Mouse (Mus musculus): Measurements from ENCODE around the gene Zfyve26. TPM values are rescaled to one million over a fixed set of nuclear protein-coding genes. Genes with fewer than 3 reads are reported as not detected.
"Not testable (repeated sequence)": the region's sequence is repeated elsewhere in the genome, so short reads cannot be mapped to it uniquely, and the experiment has no call there.

Gene Zfyve26
- polyA plus RNA-seq, 1 experiment from 2014 or later, result 16.1 TPM

- no peaks in the 10 kb centered on the region for H3K9me3 ChIP-seq (ENCODE audit: control insufficient read depth, low read length)
- no peak overlapping the region for H3K27ac ChIP-seq (ENCODE audit: low read depth, low read length)
- H3K9ac ChIP-seq (ENCODE audit: low read length), result no peak overlapping the region
- DNase-seq (ENCODE audit: low spot score), result no peak
- 84% methylated on average over 5 of the region's 5 CpGs for WGBS
- no peak for ATAC-seq (replicated peaks; ENCODE audit: low FRiP score)
- no peak overlapping the region for H3K4me3 ChIP-seq (ENCODE audit: low read depth, low read length)
- no peaks in the 10 kb centered on the region for H3K27me3 ChIP-seq (ENCODE audit: control insufficient read depth, insufficient read depth, low read length)
- H3K4me1 ChIP-seq (replicated peaks; ENCODE audit: control insufficient read depth, insufficient read depth, low read length), result no peaks in the 10 kb centered on the region
- H3K4me2 ChIP-seq (ENCODE audit: low read depth, low read length, severe bottlenecking), result no peak overlapping the region
- H3K36me3 ChIP-seq (ENCODE audit: control insufficient read depth, insufficient read depth, low read length), result no peaks in the 10 kb centered on the region
Measured at GRCm38 (mm10) chr12:79197105-79197504, 99.0 kb downstream of the Zfyve26 start.

GRCm38 (mm10) chr12:79193441-79193840 lies 102.7 kb downstream of the Zfyve26 start:
- no peaks in the 10 kb centered on the region for H3K27me3 ChIP-seq (ENCODE audit: control insufficient read depth, insufficient read depth, low read length)
- H3K36me3 ChIP-seq (ENCODE audit: control insufficient read depth, insufficient read depth, low read length), result no peaks in the 10 kb centered on the region
- H3K9me3 ChIP-seq (ENCODE audit: control insufficient read depth, low read length), result no peaks in the 10 kb centered on the region
- ATAC-seq (replicated peaks; ENCODE audit: low FRiP score) (no peak), DNase-seq (ENCODE audit: low spot score) (peak; percentile 81)
- no peaks in the 10 kb centered on the region for H3K4me1 ChIP-seq (replicated peaks; ENCODE audit: control insufficient read depth, insufficient read depth, low read length)
- no peak overlapping the region for H3K4me3 ChIP-seq (ENCODE audit: low read depth, low read length)
- no peak overlapping the region for H3K27ac ChIP-seq (ENCODE audit: low read depth, low read length)
- no peak overlapping the region for H3K9ac ChIP-seq (ENCODE audit: low read length)
- 9% methylated on average over 3 of the region's 3 CpGs for WGBS
- no peak overlapping the region for H3K4me2 ChIP-seq (ENCODE audit: low read depth, low read length, severe bottlenecking)

- no peak for ATAC-seq (replicated peaks; ENCODE audit: low FRiP score)
- no peak for DNase-seq (ENCODE audit: low spot score)
- Histone ChIP-seq H3K4me2 (ENCODE audit: low read depth, low read length, severe bottlenecking) (peak within 1 kb of the TSS; percentile 87), H3K9ac (ENCODE audit: low read length) (peak within 1 kb of the TSS; percentile 72), H3K27ac (ENCODE audit: low read depth, low read length) (no peak within 1 kb of the TSS), H3K27me3 (ENCODE audit: control insufficient read depth, insufficient read depth, low read length) (no peaks in the 10 kb centered on the region), H3K36me3 (ENCODE audit: control insufficient read depth, insufficient read depth, low read length) (no peaks in the 10 kb centered on the region), H3K4me3 (ENCODE audit: low read depth, low read length) (peak within 1 kb of the TSS; percentile 74), H3K9me3 (ENCODE audit: control insufficient read depth, low read length) (no peaks in the 10 kb centered on the region), H3K4me1 (replicated peaks; ENCODE audit: control insufficient read depth, insufficient read depth, low read length) (no peaks in the 10 kb centered on the region)
- WGBS, result 60% methylated on average over 6 of the region's 6 CpGs
Measured at GRCm38 (mm10) chr12:79192193-79192592, 103.9 kb downstream of the Zfyve26 start, which contains the start of gene Rdh11. Gene Rdh11, minus strand, starts transcription at chr12:79192293.

GRCm38 (mm10) chr12:79191701-79192100 lies 104.4 kb downstream of the Zfyve26 start:
- Histone ChIP-seq H3K9me3 (ENCODE audit: control insufficient read depth, low read length) (no peaks in the 10 kb centered on the region), H3K4me1 (replicated peaks; ENCODE audit: control insufficient read depth, insufficient read depth, low read length) (no peaks in the 10 kb centered on the region), H3K27ac (ENCODE audit: low read depth, low read length) (no peak overlapping the region), H3K4me2 (ENCODE audit: low read depth, low read length, severe bottlenecking) (peak overlapping the region; percentile 87), H3K9ac (ENCODE audit: low read length) (peak overlapping the region; percentile 72), H3K27me3 (ENCODE audit: control insufficient read depth, insufficient read depth, low read length) (no peaks in the 10 kb centered on the region), H3K36me3 (ENCODE audit: control insufficient read depth, insufficient read depth, low read length) (no peaks in the 10 kb centered on the region; the same call in 1 of the 2 replicates), H3K4me3 (ENCODE audit: low read depth, low read length) (peak overlapping the region; percentile 74)
- DNase-seq (ENCODE audit: low spot score) (peak; percentile 87), ATAC-seq (replicated peaks; ENCODE audit: low FRiP score) (peak; percentile 88)
- WGBS, result 5% methylated on average over 14 of the region's 14 CpGs

- DNase-seq (ENCODE audit: low spot score), result peak; percentile 74
- Histone ChIP-seq H3K27me3 (ENCODE audit: control insufficient read depth, insufficient read depth, low read length) (no peaks in the 10 kb centered on the region), H3K27ac (ENCODE audit: low read depth, low read length) (no peak overlapping the region), H3K4me1 (replicated peaks; ENCODE audit: control insufficient read depth, insufficient read depth, low read length) (no peaks in the 10 kb centered on the region), H3K4me2 (ENCODE audit: low read depth, low read length, severe bottlenecking) (peak overlapping the region; percentile 87), H3K9ac (ENCODE audit: low read length) (peak overlapping the region; percentile 72), H3K9me3 (ENCODE audit: control insufficient read depth, low read length) (no peaks in the 10 kb centered on the region), H3K4me3 (ENCODE audit: low read depth, low read length) (peak overlapping the region; percentile 74), H3K36me3 (ENCODE audit: control insufficient read depth, insufficient read depth, low read length) (no peaks in the 10 kb centered on the region; the same call in 1 of the 2 replicates)
- ATAC-seq (replicated peaks; ENCODE audit: low FRiP score), result peak; percentile 89
- under 1% methylated on average over 18 of the region's 18 CpGs for WGBS
Measured at GRCm38 (mm10) chr12:79190931-79191673, 105.0 kb downstream of the Zfyve26 start.

GRCm38 (mm10) chr12:79185160-79185559 lies 110.9 kb downstream of the Zfyve26 start:
- ATAC-seq (replicated peaks; ENCODE audit: low FRiP score); H3K9ac ChIP-seq (ENCODE audit: low read length); H3K27ac ChIP-seq (ENCODE audit: low read depth, low read length); H3K4me1 ChIP-seq (replicated peaks; ENCODE audit: control insufficient read depth, insufficient read depth, low read length); H3K27me3 ChIP-seq (ENCODE audit: control insufficient read depth, insufficient read depth, low read length); DNase-seq (ENCODE audit: low spot score); H3K4me2 ChIP-seq (ENCODE audit: low read depth, low read length, severe bottlenecking); H3K9me3 ChIP-seq (ENCODE audit: control insufficient read depth, low read length); H3K4me3 ChIP-seq (ENCODE audit: low read depth, low read length): not testable (repeated sequence)
- WGBS, result 88% methylated on average over 6 of the region's 6 CpGs
- H3K36me3 ChIP-seq (ENCODE audit: control insufficient read depth, insufficient read depth, low read length), result peaks cover 18% of the 10 kb centered on the region

Other genes starting within 250 kb of the Zfyve26 start
- 29.9 and 30.0 TPM in 2 replicates for gene Pigh, start 206.7 kb downstream of the Zfyve26 start, polyA plus RNA-seq (2014; fragmentation: Nextera tagmentation; extraction: Ambion mirVana)
- gene Arg2, start 165.5 kb downstream of the Zfyve26 start, polyA plus RNA-seq (2014; fragmentation: Nextera tagmentation; extraction: Ambion mirVana), result 4.5 and 4.9 TPM in 2 replicates
- 88.3 and 97.8 TPM in 2 replicates for gene Vti1b, start 123.6 kb downstream of the Zfyve26 start, polyA plus RNA-seq (2014; fragmentation: Nextera tagmentation; extraction: Ambion mirVana)
- gene Rdh11, start 104.0 kb downstream of the Zfyve26 start, polyA plus RNA-seq (2014; fragmentation: Nextera tagmentation; extraction: Ambion mirVana), result 25.4 and 26.3 TPM in 2 replicates
- gene Rdh12, start 87.4 kb downstream of the Zfyve26 start, polyA plus RNA-seq (2014; fragmentation: Nextera tagmentation; extraction: Ambion mirVana), result 0.85 and 1.8 TPM in 2 replicates
- 8.0 and 8.1 TPM in 2 replicates for gene Rad51b, start 978 bp upstream of the Zfyve26 start, polyA plus RNA-seq (2014; fragmentation: Nextera tagmentation; extraction: Ambion mirVana)